Mouse (Mus musculus) thymus, adult 2 months (tissue): ENCODE measurements around the gene Eif2b2. TPM values are rescaled to one million over a fixed set of nuclear protein-coding genes. Genes with fewer than 3 reads are reported as not detected.

ENCODE experiments used
- DNase-seq: peaks from one replicate; pipeline ENCODE4 v3.0.0; 2021
- H3K27ac ChIP-seq: fragments of 200-500 bp; 2 replicates; pipeline ENCODE4 v1.5.1; 2012; ENCODE audit warnings: low read length, control low read depth; ENCODE audit not compliant: control insufficient read depth, insufficient read depth
- H3K27me3 ChIP-seq: fragments of 200-500 bp; 2 replicates; pipeline ENCODE4 v1.6.1; 2012; ENCODE audit warnings: mild to moderate bottlenecking, low read length, moderate library complexity, mixed read lengths; ENCODE audit not compliant: control insufficient read depth, insufficient read depth
- H3K36me3 ChIP-seq: fragments of 200-500 bp; 2 replicates; pipeline ENCODE4 v1.6.1; 2012; ENCODE audit warnings: mild to moderate bottlenecking, low read length, moderate library complexity; ENCODE audit not compliant: control insufficient read depth, insufficient read depth
- H3K4me1 ChIP-seq: fragments of 200-500 bp; replicated peaks from 2 replicates; pipeline ENCODE4 v1.6.1; 2012; ENCODE audit warnings: low read length; ENCODE audit not compliant: control insufficient read depth, insufficient read depth
- H3K4me3 ChIP-seq: fragments of 200-500 bp; 2 replicates; pipeline ENCODE4 v1.5.1; 2012; ENCODE audit warnings: mild to moderate bottlenecking, low read length, control low read depth, moderate library complexity; ENCODE audit not compliant: control insufficient read depth, insufficient read depth
- CTCF ChIP-seq: fragments of 200-500 bp; IDR thresholded peaks from 2 replicates; pipeline ENCODE4 v1.5.1; 2012; ENCODE audit warnings: mild to moderate bottlenecking, control low read depth, low read length, moderate library complexity, borderline replicate concordance; ENCODE audit not compliant: control insufficient read depth, poor library complexity, insufficient read depth; ENCODE audit errors: extremely low read depth
- POLR2A ChIP-seq: fragments of 200-500 bp; IDR thresholded peaks from 2 replicates; pipeline ENCODE4 v1.6.1; 2012; ENCODE audit warnings: mild to moderate bottlenecking, low read length, control low read depth, moderate library complexity; ENCODE audit not compliant: control insufficient read depth, poor library complexity, insufficient read depth; ENCODE audit errors: extremely low read depth
- WGBS: fragments of 180-500 bp; shearing (Covaris S2); methylation state at CpG from one replicate; pipeline ENCODE4 v1.1.7; 2018; 5-methylcytosine and 5-hydroxymethylcytosine counted together
- polyA plus RNA-seq: library from polyadenylated mRNA; depleted of rRNA; stranded (reverse); fragments of >200 nt; gene quantifications from 2 replicates; pipeline ENCODE4 v1.2.3, GENCODE M21; 2012

Gene Eif2b2
- polyA plus RNA-seq, 1 experiment = 250 TPM

DNA sequence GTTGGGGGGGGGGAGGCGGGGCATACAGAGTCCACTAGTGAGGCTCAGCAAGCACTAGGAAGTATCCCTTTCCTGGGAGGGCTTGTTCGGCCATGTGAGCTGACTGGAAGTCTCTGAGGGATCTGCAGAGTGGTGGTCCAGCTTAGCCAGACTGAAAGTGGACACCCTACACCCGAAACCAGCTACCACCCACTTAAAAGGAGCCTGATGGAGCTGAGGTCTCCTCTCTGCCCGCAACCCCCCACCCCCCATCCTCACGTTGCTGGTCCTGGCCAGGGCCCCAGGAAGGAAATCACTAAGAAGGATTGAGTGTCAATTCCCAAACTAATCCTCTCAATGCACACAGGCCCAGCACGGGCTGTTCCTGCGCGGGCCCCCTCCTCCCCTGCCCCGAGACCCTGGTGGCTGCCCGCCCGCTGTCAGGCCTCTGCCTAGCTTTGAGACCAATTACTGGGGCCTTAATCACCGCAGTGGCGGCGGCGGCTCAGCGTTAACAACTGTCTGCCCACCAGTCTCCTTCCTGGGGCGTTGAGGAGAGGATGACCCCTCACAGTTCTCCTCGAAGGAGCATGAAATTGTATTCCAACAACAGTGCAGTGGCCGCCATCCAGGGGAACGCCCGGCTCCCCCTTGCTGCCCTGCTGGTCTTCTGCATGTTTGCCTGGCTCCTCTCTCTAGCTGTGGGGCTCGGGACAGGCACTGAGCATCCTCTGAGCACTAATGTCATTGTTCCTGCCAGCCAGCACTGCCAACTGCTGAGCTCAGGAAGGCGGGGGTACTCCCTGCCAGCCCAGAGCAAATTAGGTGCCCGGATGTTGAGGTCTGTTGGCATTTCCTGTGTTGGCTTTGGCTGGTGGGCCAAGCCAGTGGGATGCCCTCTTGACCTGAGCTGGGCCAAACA lies 18.1 kb upstream of the Eif2b2 start:
- 74% methylated on average over 24 of the region's 24 CpGs for WGBS
- no peak overlapping the region for H3K27ac ChIP-seq

DNA sequence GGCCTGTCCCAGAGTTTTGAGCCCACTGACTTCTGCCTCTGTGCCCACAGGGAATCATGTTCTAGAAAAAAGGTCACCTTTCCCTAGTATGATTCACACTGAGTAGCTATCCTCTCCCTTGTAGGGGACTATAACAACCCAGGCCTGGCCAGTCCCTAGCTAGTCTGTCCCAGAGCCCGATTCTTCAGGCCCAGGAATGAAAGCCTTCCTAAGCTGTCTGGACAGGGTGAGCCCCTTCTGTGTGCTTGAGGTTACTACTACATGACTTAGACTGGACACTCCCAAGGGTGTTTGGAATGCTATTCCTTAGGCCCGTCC lies 17.5 kb upstream of the Eif2b2 start:
- 94% methylated on average over 2 of the region's 2 CpGs for WGBS
- H3K27me3 ChIP-seq = no peaks in the 10 kb centered on the region
- no peak overlapping the region for H3K27ac ChIP-seq
- peaks cover 3% of the 10 kb centered on the region for H3K4me1 ChIP-seq
- no peaks in the 10 kb centered on the region for H3K36me3 ChIP-seq
- DNase-seq = no peak
- H3K4me3 ChIP-seq = no peak overlapping the region
- no peak for TF ChIP-seq POLR2A
- no peak for TF ChIP-seq CTCF

More for the DNA sequence above, 18.1 kb upstream of the Eif2b2 start:
- no peak for DNase-seq
- peaks cover 9% of the 10 kb centered on the region for H3K4me1 ChIP-seq
- H3K4me3 ChIP-seq = no peak overlapping the region
- H3K27me3 ChIP-seq = no peaks in the 10 kb centered on the region
- TF ChIP-seq POLR2A (no peak), CTCF (no peak)
- H3K36me3 ChIP-seq = no peaks in the 10 kb centered on the region

- H3K4me1 ChIP-seq = no peaks in the 10 kb centered on the region
- no peaks in the 10 kb centered on the region for H3K27me3 ChIP-seq
- no peak overlapping the region for H3K4me3 ChIP-seq
- TF ChIP-seq CTCF (no peak), POLR2A (no peak)
- 90% methylated on average over 7 of the region's 7 CpGs for WGBS
- no peak overlapping the region for H3K27ac ChIP-seq
- no peak for DNase-seq
- no peaks in the 10 kb centered on the region for H3K36me3 ChIP-seq
Measured at GRCm38 (mm10) chr12:85202191-85202590, 17.1 kb upstream of the Eif2b2 start.

GRCm38 (mm10) chr12:85203699-85204098 lies 15.6 kb upstream of the Eif2b2 start:
- Histone ChIP-seq H3K4me1 (peaks cover 5% of the 10 kb centered on the region), H3K36me3 (no peaks in the 10 kb centered on the region), H3K27ac (no peak overlapping the region), H3K27me3 (no peaks in the 10 kb centered on the region), H3K4me3 (no peak overlapping the region)
- TF ChIP-seq CTCF (no peak), POLR2A (no peak)
- WGBS = 84% methylated on average over 5 of the region's 5 CpGs
- no peak for DNase-seq

DNA sequence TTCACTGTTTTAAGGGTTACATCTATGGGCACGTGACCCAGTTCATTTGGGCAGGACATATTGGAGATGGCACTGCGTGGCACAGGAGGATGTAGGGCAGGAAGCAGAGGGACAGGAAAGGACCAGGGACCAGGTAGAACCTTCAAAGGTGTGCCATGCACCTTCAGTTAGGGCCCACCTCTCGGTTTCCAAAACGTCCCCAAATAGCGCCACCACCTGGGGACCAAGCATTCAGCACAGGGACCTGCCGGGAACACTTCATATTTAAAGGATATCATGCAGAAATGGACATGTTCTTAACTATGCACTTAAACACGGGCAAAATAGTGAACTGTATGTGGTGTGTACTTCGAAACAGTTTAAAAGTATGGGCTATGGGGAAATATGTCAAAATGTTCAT lies 15.2 kb upstream of the Eif2b2 start:
- no peak overlapping the region for H3K4me3 ChIP-seq
- WGBS = 65% methylated on average over 8 of the region's 8 CpGs
- TF ChIP-seq CTCF (no peak), POLR2A (no peak)
- no peaks in the 10 kb centered on the region for H3K36me3 ChIP-seq
- DNase-seq = no peak
- no peak overlapping the region for H3K27ac ChIP-seq
- H3K27me3 ChIP-seq = no peaks in the 10 kb centered on the region
- peaks cover 9% of the 10 kb centered on the region for H3K4me1 ChIP-seq

GRCm38 (mm10) chr12:85205425-85205824 lies 13.9 kb upstream of the Eif2b2 start:
- Histone ChIP-seq H3K27ac (no peak overlapping the region), H3K27me3 (no peaks in the 10 kb centered on the region), H3K36me3 (no peaks in the 10 kb centered on the region), H3K4me3 (no peak overlapping the region), H3K4me1 (peaks cover 14% of the 10 kb centered on the region)
- no peak for DNase-seq
- no peak for TF ChIP-seq POLR2A
- TF ChIP-seq CTCF = no peak
- 93% methylated on average over 10 of the region's 10 CpGs for WGBS

- no peak for DNase-seq
- Histone ChIP-seq H3K36me3 (no peaks in the 10 kb centered on the region), H3K27me3 (no peaks in the 10 kb centered on the region), H3K27ac (no peak overlapping the region), H3K4me1 (peaks cover 14% of the 10 kb centered on the region), H3K4me3 (no peak overlapping the region)
- 4% methylated on average over 7 of the region's 7 CpGs for WGBS
- TF ChIP-seq CTCF (no peak), POLR2A (no peak)
Measured at GRCm38 (mm10) chr12:85208687-85209199, 10.5 kb upstream of the Eif2b2 start.
